Mouse (Mus musculus): ENCODE measurements around the gene Zfp846.

- no peak for TF ChIP-seq CTCF (IDR thresholded peaks at IDR 0.05; ENCODE audit: low read depth)
- TF ChIP-seq EP300 (IDR thresholded peaks at IDR 0.05; ENCODE audit: low read depth), result no peak
These were observed 29.3 kb upstream of the Zfp846 start for GRCm38 (mm10) chr9:20551781-20552275.

Measured in liver, embryonic 14.5 days (tissue).